12 mouse cellular contexts compared by ENCODE assay signal in genomic region chrX:53129501-53129900, GRCm38 (mm10).
"Had no signal": no experiment of that assay in that cellular context is flagged by ENCODE, and none has a peak within 500 bp of the region (broad histone marks: within the 10 kb centered on the region; RNA-seq: fewer than 3 reads in every experiment).

No protein-coding gene starts in this region.

- H3K4me3 ChIP-seq: layer of hippocampus, adult 2 months; limb, embryonic 13.5 days; liver, embryonic 12.5 days; midbrain, embryonic 12.5 days; neural tube, embryonic 13.5 days had no signal

- H3K9me3 ChIP-seq: limb, embryonic 13.5 days; liver, embryonic 12.5 days; midbrain, embryonic 12.5 days; neural tube, embryonic 13.5 days had no signal

- H3K27me3 ChIP-seq: midbrain, embryonic 12.5 days; neural tube, embryonic 13.5 days had no signal

- H3K27ac ChIP-seq: kidney, postnatal 0 days; layer of hippocampus, adult 2 months; limb, embryonic 13.5 days; liver, embryonic 12.5 days; midbrain, embryonic 12.5 days; neural tube, embryonic 13.5 days had no signal

- H3K4me1 ChIP-seq: liver, embryonic 12.5 days; midbrain, embryonic 12.5 days had no signal

- ATAC-seq: liver, embryonic 12.5 days; midbrain, embryonic 16.5 days had no signal

- DNase-seq: kidney, adult 11 months; kidney, adult 9 months; kidney, postnatal 4 days; right cerebral cortex, postnatal 14 days; thymus, postnatal 36 days had no signal

- H3K36me3 ChIP-seq: limb, embryonic 13.5 days; liver, embryonic 12.5 days; midbrain, embryonic 12.5 days; neural tube, embryonic 13.5 days had no signal

- H3K9ac ChIP-seq: limb, embryonic 13.5 days; liver, embryonic 12.5 days; midbrain, embryonic 12.5 days; neural tube, embryonic 13.5 days had no signal

- H3K4me2 ChIP-seq: limb, embryonic 13.5 days; liver, embryonic 12.5 days; midbrain, embryonic 12.5 days; neural tube, embryonic 13.5 days had no signal
